Mouse (Mus musculus): ENCODE results near the gene Agbl4.

- TF ChIP-seq CTCF (IDR thresholded peaks at IDR 0.05; ENCODE audit: control insufficient read depth, insufficient read depth, insufficient replicate concordance, low read depth, low read length) (no peak), POLR2A (IDR thresholded peaks at IDR 0.05; ENCODE audit: control insufficient read depth, low read depth, low read length) (no peak)
These were observed 1104.0 kb downstream of the Agbl4 start for GRCm38 (mm10) chr4:111501441-111501840.

Measured in testis, adult 2 months (tissue).